13 mouse cellular contexts compared by ENCODE assay signal in the genomic region with DNA sequence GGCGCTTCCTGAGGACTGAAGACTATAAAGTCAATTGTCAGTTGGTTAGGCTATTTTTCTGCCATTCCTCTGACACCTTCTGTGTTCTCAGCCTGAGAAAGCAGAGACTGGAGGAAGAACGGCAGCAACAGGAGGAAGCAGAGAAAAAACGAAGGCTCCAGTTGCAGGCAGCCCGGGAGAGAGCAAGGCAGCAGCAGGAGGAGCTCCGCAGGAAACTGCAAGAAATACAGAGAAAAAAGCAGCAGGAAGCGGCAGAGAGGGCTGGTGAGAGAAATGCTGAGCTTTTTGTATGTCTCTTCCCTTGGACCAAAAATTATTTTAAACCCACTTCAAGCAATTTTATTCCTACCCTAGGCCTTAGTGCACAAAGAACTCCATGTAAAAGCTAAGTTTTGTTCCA. TPM values are rescaled to one million over a fixed set of nuclear protein-coding genes. Genes with fewer than 3 reads are reported as not detected.
DNase-seq lines count a peak whose midpoint lies in the region; ATAC-seq and TF ChIP-seq lines count a peak whose summit lies in the region.
"Had no signal": no experiment of that assay in that cellular context is flagged by ENCODE, and none has a peak within 500 bp of the region (broad histone marks: within the 10 kb centered on the region; RNA-seq: fewer than 3 reads in every experiment).

No protein-coding gene starts in this region.

- H3K4me2 ChIP-seq in kidney, embryonic 15.5 days: 0 out of 2 replicates have a peak overlapping the region, but pooled peaks have one; percentile 15
- peak overlapping the region; percentile 31 for H3K4me2 ChIP-seq in embryonic facial prominence, embryonic 14.5 days (ENCODE audit: low read depth, low read length)
- peak overlapping the region; percentile 21; the same call in 1 of the 2 replicates for H3K4me2 ChIP-seq in limb, embryonic 14.5 days (replicated peaks; ENCODE audit: low read depth, low read length, severe bottlenecking)
- H3K4me2 ChIP-seq: neural tube, embryonic 13.5 days; stomach, embryonic 15.5 days had no signal

- no peak overlapping the region for H3K9ac ChIP-seq in kidney, embryonic 15.5 days
- H3K9ac ChIP-seq in embryonic facial prominence, embryonic 14.5 days (ENCODE audit: low read depth, low read length): peak overlapping the region; percentile 40; the same call in 1 of the 2 replicates
- H3K9ac ChIP-seq in limb, embryonic 14.5 days (ENCODE audit: low read depth, low read length, severe bottlenecking): peak overlapping the region; percentile 9; the same call in 1 of the 2 replicates
- H3K9ac ChIP-seq: neural tube, embryonic 13.5 days; stomach, embryonic 15.5 days had no signal

- H3K27ac ChIP-seq in kidney, embryonic 15.5 days: no peak overlapping the region
- H3K27ac ChIP-seq in embryonic facial prominence, embryonic 14.5 days (replicated peaks; ENCODE audit: low read depth, low read length): peak overlapping the region; percentile 48
- H3K27ac ChIP-seq in limb, embryonic 14.5 days (replicated peaks; ENCODE audit: low read depth, low read length): peak overlapping the region; percentile 63
- H3K27ac ChIP-seq: hindbrain, embryonic 10.5 days; neural tube, embryonic 13.5 days; stomach, embryonic 15.5 days had no signal

- H3K4me1 ChIP-seq in kidney, embryonic 15.5 days: peaks cover 10% of the 10 kb centered on the region; the same call in 1 of the 2 replicates
- peaks cover 4% of the 10 kb centered on the region; the same call in 1 of the 2 replicates for H3K4me1 ChIP-seq in embryonic facial prominence, embryonic 14.5 days (ENCODE audit: control insufficient read depth, insufficient read depth, low read length)
- 0 out of 2 replicates have a peak, but pooled peaks cover 3% of the 10 kb centered on the region for H3K4me1 ChIP-seq in limb, embryonic 14.5 days (ENCODE audit: control insufficient read depth, insufficient read depth, low read length)
- H3K4me1 ChIP-seq: neural tube, embryonic 13.5 days; stomach, embryonic 15.5 days had no signal

- no peaks in the 10 kb centered on the region for H3K9me3 ChIP-seq in kidney, embryonic 15.5 days (replicated peaks)
- no peaks in the 10 kb centered on the region for H3K9me3 ChIP-seq in embryonic facial prominence, embryonic 14.5 days (ENCODE audit: control insufficient read depth, low read length)
- H3K9me3 ChIP-seq in limb, embryonic 14.5 days (ENCODE audit: control insufficient read depth, low read length): no peaks in the 10 kb centered on the region
- H3K9me3 ChIP-seq: hindbrain, embryonic 10.5 days; neural tube, embryonic 13.5 days; stomach, embryonic 15.5 days had no signal

- no peaks in the 10 kb centered on the region for H3K36me3 ChIP-seq in kidney, embryonic 15.5 days
- no peaks in the 10 kb centered on the region for H3K36me3 ChIP-seq in embryonic facial prominence, embryonic 14.5 days (ENCODE audit: control insufficient read depth, insufficient read depth, low read length)
- no peaks in the 10 kb centered on the region for H3K36me3 ChIP-seq in limb, embryonic 14.5 days (ENCODE audit: control insufficient read depth, insufficient read depth, low read length)
- H3K36me3 ChIP-seq: hindbrain, embryonic 10.5 days; neural tube, embryonic 13.5 days; stomach, embryonic 15.5 days had no signal

- 22% methylated on average over 6 of the region's 6 CpGs for WGBS in kidney, embryonic 15.5 days
- 20% methylated on average over 6 of the region's 6 CpGs for WGBS in embryonic facial prominence, embryonic 14.5 days
- WGBS in limb, embryonic 14.5 days: 22% methylated on average over 6 of the region's 6 CpGs

- TF ChIP-seq POLR2A in limb, embryonic 14.5 days (IDR thresholded peaks at IDR 0.05; ENCODE audit: borderline replicate concordance, extremely low read depth, insufficient read depth, insufficient read length): no peak

- no peak for DNase-seq in kidney, adult 11 months
- peak; percentile 29 to 33 for DNase-seq in right cerebral cortex, postnatal 10 days (ENCODE audit: low spot score in 2 of 2)
- DNase-seq in right cerebral cortex, postnatal 4 days: no peak
- peak; percentile 27 for DNase-seq in embryonic facial prominence, embryonic 14.5 days (ENCODE audit: low spot score)
- peak; percentile 28 for DNase-seq in limb, embryonic 14.5 days (ENCODE audit: low spot score)
- DNase-seq: adrenal gland, postnatal 36 days; cerebellum, postnatal 36 days; lung, adult 2 months had no signal

- H3K4me3 ChIP-seq in kidney, embryonic 15.5 days (replicated peaks): no peak overlapping the region
- no peak overlapping the region for H3K4me3 ChIP-seq in embryonic facial prominence, embryonic 14.5 days (ENCODE audit: low read depth, low read length)
- no peak overlapping the region for H3K4me3 ChIP-seq in limb, embryonic 14.5 days (replicated peaks; ENCODE audit: low read length)
- H3K4me3 ChIP-seq: hindbrain, embryonic 10.5 days; neural tube, embryonic 13.5 days; stomach, embryonic 15.5 days had no signal

- ATAC-seq in kidney, embryonic 15.5 days (replicated peaks; ENCODE audit: low FRiP score): no peak
- no peak for ATAC-seq in embryonic facial prominence, embryonic 14.5 days (ENCODE audit: low read depth)
- no peak for ATAC-seq in limb, embryonic 14.5 days (ENCODE audit: low FRiP score, low read depth)
- ATAC-seq in cerebellum, adult (ENCODE audit: insufficient number of reproducible peaks, low FRiP score, low TSS enrichment): no peak

- no peaks in the 10 kb centered on the region for H3K27me3 ChIP-seq in kidney, embryonic 15.5 days
- no peaks in the 10 kb centered on the region; the same call in 1 of the 2 replicates for H3K27me3 ChIP-seq in embryonic facial prominence, embryonic 14.5 days (replicated peaks; ENCODE audit: control insufficient read depth, insufficient read depth, low read length)
- H3K27me3 ChIP-seq in limb, embryonic 14.5 days (ENCODE audit: control insufficient read depth, insufficient read depth, low read length): no peaks in the 10 kb centered on the region
- H3K27me3 ChIP-seq: neural tube, embryonic 13.5 days; stomach, embryonic 15.5 days had no signal

RNA-seq across cellular contexts. Expression of gene Sumo1, which starts 37.6 kb away (rescaled TPM):
- polyA plus RNA-seq in kidney, embryonic 15.5 days (2015; fragmentation: Nextera tagmentation; extraction: Ambion mirVana): 395 and 436 TPM in 2 replicates
- 354 and 387 TPM in 2 replicates for polyA plus RNA-seq in embryonic facial prominence, embryonic 14.5 days (2014; fragmentation: Nextera tagmentation; extraction: Ambion mirVana)
- 114 and 141 TPM in 2 replicates for polyA plus RNA-seq in limb, embryonic 14.5 days (2012; rRNA removed)
- 420 and 427 TPM in 2 replicates for polyA plus RNA-seq in limb, embryonic 14.5 days (2014; fragmentation: Nextera tagmentation; extraction: Ambion mirVana)

RNA-seq across cellular contexts. Expression of gene Nop58, which starts 51.7 kb away (rescaled TPM):
- polyA plus RNA-seq in kidney, embryonic 15.5 days (2015; fragmentation: Nextera tagmentation; extraction: Ambion mirVana): 285 and 288 TPM in 2 replicates
- 192 and 197 TPM in 2 replicates for polyA plus RNA-seq in embryonic facial prominence, embryonic 14.5 days (2014; fragmentation: Nextera tagmentation; extraction: Ambion mirVana)
- polyA plus RNA-seq in limb, embryonic 14.5 days (2012; rRNA removed): 65.7 and 115 TPM in 2 replicates
- 185 and 200 TPM in 2 replicates for polyA plus RNA-seq in limb, embryonic 14.5 days (2014; fragmentation: Nextera tagmentation; extraction: Ambion mirVana)

Comparison
In these comparisons a context has a peak if more than half of its experiments do, and no peak if none do; other contexts are left out.
1. DNase-seq: peak in right cerebral cortex, postnatal 10 days (2 of 2), embryonic facial prominence, embryonic 14.5 days (single experiment) and limb, embryonic 14.5 days (single experiment); none in kidney, adult 11 months (single experiment) and right cerebral cortex, postnatal 4 days (single experiment).
2. Peak in every context shown above with its lines, with median percentiles within 50 percentile points of each other: H3K4me2 ChIP-seq.